Mouse (Mus musculus) layer of hippocampus, adult 11-12 months (tissue): ENCODE results near the gene 9930111J21Rik2.
"Not testable (repeated sequence)": the region's sequence is repeated elsewhere in the genome, so short reads cannot be mapped to it uniquely, and the experiment has no call there.

ENCODE experiments used
- DNase-seq: peaks from one replicate; pipeline ENCODE4 v3.0.0; 2022; ENCODE audit warnings: low spot score

The 9930111J21Rik2 gene

GRCm38 (mm10) chr11:49051093-49051891, at the start of gene 9930111J21Rik2:
TSS of gene 9930111J21Rik2 (minus strand) at chr11:49051242.
- DNase-seq: not testable (repeated sequence)

- DNase-seq: no peak
Observed at GRCm38 (mm10) chr11:49100409-49100808, 49.4 kb upstream of the 9930111J21Rik2 start.

- no peak for DNase-seq
Observed at GRCm38 (mm10) chr11:49095367-49095766, 44.3 kb upstream of the 9930111J21Rik2 start.

GRCm38 (mm10) chr11:49093861-49094660, 43.0 kb upstream of the 9930111J21Rik2 start:
- DNase-seq: no peak

- DNase-seq: no peak
Observed at GRCm38 (mm10) chr11:49092786-49093185, 41.7 kb upstream of the 9930111J21Rik2 start.

- DNase-seq: no peak
Observed at GRCm38 (mm10) chr11:49092053-49092586, 41.1 kb upstream of the 9930111J21Rik2 start.

GRCm38 (mm10) chr11:49091171-49091570, 40.1 kb upstream of the 9930111J21Rik2 start:
- DNase-seq: no peak

GRCm38 (mm10) chr11:49090551-49090950, 39.5 kb upstream of the 9930111J21Rik2 start:
- DNase-seq: no peak

- no peak for DNase-seq
Observed at GRCm38 (mm10) chr11:49089735-49090507, 38.9 kb upstream of the 9930111J21Rik2 start.

- DNase-seq: no peak
Observed at GRCm38 (mm10) chr11:49088990-49089652, 38.1 kb upstream of the 9930111J21Rik2 start.

GRCm38 (mm10) chr11:49087830-49088616, 37.0 kb upstream of the 9930111J21Rik2 start:
- no peak for DNase-seq

- DNase-seq: no peak
Observed at GRCm38 (mm10) chr11:49086858-49087361, 35.9 kb upstream of the 9930111J21Rik2 start.

GRCm38 (mm10) chr11:49084875-49085274, 33.8 kb upstream of the 9930111J21Rik2 start:
- no peak for DNase-seq

GRCm38 (mm10) chr11:49084385-49084784, 33.3 kb upstream of the 9930111J21Rik2 start:
- no peak for DNase-seq

GRCm38 (mm10) chr11:49083808-49084207, 32.8 kb upstream of the 9930111J21Rik2 start:
- no peak for DNase-seq

GRCm38 (mm10) chr11:49083146-49083545, 32.1 kb upstream of the 9930111J21Rik2 start:
- no peak for DNase-seq

- no peak for DNase-seq
Observed at GRCm38 (mm10) chr11:49081886-49082285, 30.8 kb upstream of the 9930111J21Rik2 start.

GRCm38 (mm10) chr11:49081356-49081755, 30.3 kb upstream of the 9930111J21Rik2 start:
- no peak for DNase-seq

GRCm38 (mm10) chr11:49080636-49081035, 29.6 kb upstream of the 9930111J21Rik2 start:
- no peak for DNase-seq

GRCm38 (mm10) chr11:49078719-49079118, 27.7 kb upstream of the 9930111J21Rik2 start:
- DNase-seq: no peak
